Mouse (Mus musculus): ENCODE data around the gene Stx3. TPM values are rescaled to one million over a fixed set of nuclear protein-coding genes. Genes with fewer than 3 reads are reported as not detected.

Stx3 gene
- polyA plus RNA-seq, 1 experiment from 2014 or later = 8.7 TPM

- H3K9ac ChIP-seq (ENCODE audit: low read depth, low read length) = no peak overlapping the region
- no peaks in the 10 kb centered on the region for H3K36me3 ChIP-seq (ENCODE audit: control insufficient read depth, insufficient read depth, low read length)
- DNase-seq (ENCODE audit: low spot score) (no peak), ATAC-seq (ENCODE audit: low read depth) (no peak)
- no peak overlapping the region for H3K4me2 ChIP-seq (ENCODE audit: low read depth, low read length)
- H3K4me3 ChIP-seq (ENCODE audit: low read depth, low read length) = no peak overlapping the region
- no peaks in the 10 kb centered on the region for H3K9me3 ChIP-seq (ENCODE audit: control insufficient read depth, low read length)
- H3K4me1 ChIP-seq (ENCODE audit: control insufficient read depth, insufficient read depth, low read length) = no peaks in the 10 kb centered on the region
- 76% methylated on average over 4 of the region's 4 CpGs for WGBS
- no peak overlapping the region for H3K27ac ChIP-seq (replicated peaks; ENCODE audit: low read depth, low read length)
- peaks cover 21% of the 10 kb centered on the region for H3K27me3 ChIP-seq (replicated peaks; ENCODE audit: control insufficient read depth, insufficient read depth, low read length)
Measured at GRCm38 (mm10) chr19:11813136-11813535, 6.1 kb downstream of the Stx3 start.

GRCm38 (mm10) chr19:11811688-11812365 lies 7.4 kb downstream of the Stx3 start:
- 54% methylated on average over 5 of the region's 5 CpGs for WGBS
- Histone ChIP-seq H3K4me3 (ENCODE audit: low read depth, low read length) (no peak overlapping the region), H3K4me1 (ENCODE audit: control insufficient read depth, insufficient read depth, low read length) (no peaks in the 10 kb centered on the region), H3K9me3 (ENCODE audit: control insufficient read depth, low read length) (no peaks in the 10 kb centered on the region), H3K27ac (replicated peaks; ENCODE audit: low read depth, low read length) (no peak overlapping the region), H3K27me3 (replicated peaks; ENCODE audit: control insufficient read depth, insufficient read depth, low read length) (peaks cover 8% of the 10 kb centered on the region; the same call in 1 of the 2 replicates), H3K9ac (ENCODE audit: low read depth, low read length) (no peak overlapping the region), H3K36me3 (ENCODE audit: control insufficient read depth, insufficient read depth, low read length) (no peaks in the 10 kb centered on the region), H3K4me2 (ENCODE audit: low read depth, low read length) (no peak overlapping the region)
- peak; percentile 64 for DNase-seq (ENCODE audit: low spot score)
- ATAC-seq (ENCODE audit: low read depth) = peak; percentile 79; the same call in 1 of the 2 replicates

- Histone ChIP-seq H3K27me3 (replicated peaks; ENCODE audit: control insufficient read depth, insufficient read depth, low read length) (no peaks in the 10 kb centered on the region; the same call in 1 of the 2 replicates), H3K36me3 (ENCODE audit: control insufficient read depth, insufficient read depth, low read length) (no peaks in the 10 kb centered on the region), H3K27ac (replicated peaks; ENCODE audit: low read depth, low read length) (no peak overlapping the region), H3K9me3 (ENCODE audit: control insufficient read depth, low read length) (no peaks in the 10 kb centered on the region), H3K4me1 (ENCODE audit: control insufficient read depth, insufficient read depth, low read length) (no peaks in the 10 kb centered on the region), H3K9ac (ENCODE audit: low read depth, low read length) (no peak overlapping the region), H3K4me3 (ENCODE audit: low read depth, low read length) (no peak overlapping the region), H3K4me2 (ENCODE audit: low read depth, low read length) (no peak overlapping the region)
- 41% methylated on average over 1 of the region's 1 CpGs for WGBS
- ATAC-seq (ENCODE audit: low read depth) = peak; percentile 37; the same call in 1 of the 2 replicates
- DNase-seq (ENCODE audit: low spot score) = peak; percentile 24
Measured at GRCm38 (mm10) chr19:11810856-11811255, 8.3 kb downstream of the Stx3 start.

GRCm38 (mm10) chr19:11810003-11810758 lies 9.0 kb downstream of the Stx3 start:
- DNase-seq (ENCODE audit: low spot score) (no peak), ATAC-seq (ENCODE audit: low read depth) (no peak)
- 74% methylated on average over 5 of the region's 5 CpGs for WGBS
- no peaks in the 10 kb centered on the region for H3K4me1 ChIP-seq (ENCODE audit: control insufficient read depth, insufficient read depth, low read length)
- no peak overlapping the region for H3K4me2 ChIP-seq (ENCODE audit: low read depth, low read length)
- H3K36me3 ChIP-seq (ENCODE audit: control insufficient read depth, insufficient read depth, low read length) = no peaks in the 10 kb centered on the region
- no peak overlapping the region for H3K9ac ChIP-seq (ENCODE audit: low read depth, low read length)
- H3K9me3 ChIP-seq (ENCODE audit: control insufficient read depth, low read length) = no peaks in the 10 kb centered on the region
- H3K4me3 ChIP-seq (ENCODE audit: low read depth, low read length) = no peak overlapping the region
- no peak overlapping the region for H3K27ac ChIP-seq (replicated peaks; ENCODE audit: low read depth, low read length)
- H3K27me3 ChIP-seq (replicated peaks; ENCODE audit: control insufficient read depth, insufficient read depth, low read length) = no peaks in the 10 kb centered on the region

- WGBS = 75% methylated on average over 2 of the region's 2 CpGs
- Histone ChIP-seq H3K27ac (replicated peaks; ENCODE audit: low read depth, low read length) (no peak overlapping the region), H3K4me1 (ENCODE audit: control insufficient read depth, insufficient read depth, low read length) (no peaks in the 10 kb centered on the region), H3K36me3 (ENCODE audit: control insufficient read depth, insufficient read depth, low read length) (no peaks in the 10 kb centered on the region), H3K4me3 (ENCODE audit: low read depth, low read length) (no peak overlapping the region), H3K9me3 (ENCODE audit: control insufficient read depth, low read length) (no peaks in the 10 kb centered on the region), H3K9ac (ENCODE audit: low read depth, low read length) (no peak overlapping the region), H3K4me2 (ENCODE audit: low read depth, low read length) (no peak overlapping the region), H3K27me3 (replicated peaks; ENCODE audit: control insufficient read depth, insufficient read depth, low read length) (no peaks in the 10 kb centered on the region)
- DNase-seq (ENCODE audit: low spot score) (no peak), ATAC-seq (ENCODE audit: low read depth) (no peak)
Measured at GRCm38 (mm10) chr19:11808452-11808851, 10.8 kb downstream of the Stx3 start.

GRCm38 (mm10) chr19:11807822-11808221 lies 11.4 kb downstream of the Stx3 start:
- Histone ChIP-seq H3K4me1 (ENCODE audit: control insufficient read depth, insufficient read depth, low read length) (no peaks in the 10 kb centered on the region), H3K27ac (replicated peaks; ENCODE audit: low read depth, low read length) (no peak overlapping the region), H3K27me3 (replicated peaks; ENCODE audit: control insufficient read depth, insufficient read depth, low read length) (no peaks in the 10 kb centered on the region), H3K4me2 (ENCODE audit: low read depth, low read length) (no peak overlapping the region), H3K9ac (ENCODE audit: low read depth, low read length) (no peak overlapping the region), H3K4me3 (ENCODE audit: low read depth, low read length) (no peak overlapping the region), H3K9me3 (ENCODE audit: control insufficient read depth, low read length) (no peaks in the 10 kb centered on the region), H3K36me3 (ENCODE audit: control insufficient read depth, insufficient read depth, low read length) (no peaks in the 10 kb centered on the region)
- ATAC-seq (ENCODE audit: low read depth) = no peak
- DNase-seq (ENCODE audit: low spot score) = no peak
- 46% methylated on average over 6 of the region's 6 CpGs for WGBS

GRCm38 (mm10) chr19:11807251-11807650 lies 12.0 kb downstream of the Stx3 start:
- H3K9me3 ChIP-seq (ENCODE audit: control insufficient read depth, low read length) = no peaks in the 10 kb centered on the region

GRCm38 (mm10) chr19:11804423-11804822 lies 14.8 kb downstream of the Stx3 start:
- no peaks in the 10 kb centered on the region for H3K9me3 ChIP-seq (ENCODE audit: control insufficient read depth, low read length)
- H3K4me1 ChIP-seq (ENCODE audit: control insufficient read depth, insufficient read depth, low read length) = no peaks in the 10 kb centered on the region
- no peak for ATAC-seq (ENCODE audit: low read depth)
- no peaks in the 10 kb centered on the region for H3K36me3 ChIP-seq (ENCODE audit: control insufficient read depth, insufficient read depth, low read length)
- H3K4me3 ChIP-seq (ENCODE audit: low read depth, low read length) = no peak overlapping the region
- no peaks in the 10 kb centered on the region for H3K27me3 ChIP-seq (replicated peaks; ENCODE audit: control insufficient read depth, insufficient read depth, low read length)
- no peak overlapping the region for H3K27ac ChIP-seq (replicated peaks; ENCODE audit: low read depth, low read length)
- H3K9ac ChIP-seq (ENCODE audit: low read depth, low read length) = no peak overlapping the region
- no peak overlapping the region for H3K4me2 ChIP-seq (ENCODE audit: low read depth, low read length)
- no peak for DNase-seq (ENCODE audit: low spot score)
- 67% methylated on average over 1 of the region's 1 CpGs for WGBS

More at GRCm38 (mm10) chr19:11807251-11807650, 12.0 kb downstream of the Stx3 start:
- WGBS = 66% methylated on average over 2 of the region's 2 CpGs
- Histone ChIP-seq H3K4me3 (ENCODE audit: low read depth, low read length) (no peak overlapping the region), H3K27ac (replicated peaks; ENCODE audit: low read depth, low read length) (no peak overlapping the region), H3K36me3 (ENCODE audit: control insufficient read depth, insufficient read depth, low read length) (no peaks in the 10 kb centered on the region), H3K4me2 (ENCODE audit: low read depth, low read length) (no peak overlapping the region), H3K4me1 (ENCODE audit: control insufficient read depth, insufficient read depth, low read length) (no peaks in the 10 kb centered on the region), H3K9ac (ENCODE audit: low read depth, low read length) (no peak overlapping the region), H3K27me3 (replicated peaks; ENCODE audit: control insufficient read depth, insufficient read depth, low read length) (no peaks in the 10 kb centered on the region)
- ATAC-seq (ENCODE audit: low read depth) = no peak
- no peak for DNase-seq (ENCODE audit: low spot score)
